Mouse (Mus musculus) MEL (cell line): ENCODE results near the gene Gm20388.

Experiments
- CTCF ChIP-seq, 3 experiments: IDR thresholded peaks in 2 of 3; conservative IDR thresholded peaks in 1 of 3; 2 replicates each; pipeline ENCODE4 v1.5.1; 2011 to 2012; ENCODE audit warnings: low read length in 3 of 3, low read depth in 2 of 3, mild to moderate bottlenecking in 2 of 3, improper control_type of control experiment in 1 of 3, inconsistent platforms in 1 of 3, mixed read lengths in 1 of 3, moderate library complexity in 1 of 3; ENCODE audit not compliant: control insufficient read depth in 1 of 3, insufficient read depth in 1 of 3, poor library complexity in 1 of 3, severe bottlenecking in 1 of 3
- ETS1 ChIP-seq: IDR thresholded peaks from 2 replicates; pipeline ENCODE4 v1.6.1; 2012; ENCODE audit warnings: low read depth, mild to moderate bottlenecking, inconsistent platforms, low read length, improper control_type of control experiment, moderate library complexity
- KAT2A ChIP-seq: conservative IDR thresholded peaks from 2 replicates; pipeline ENCODE4 v1.6.1; 2012; ENCODE audit warnings: low read depth, low read length, improper control_type of control experiment, inconsistent platforms
- MAX ChIP-seq: IDR thresholded peaks from 2 replicates; pipeline ENCODE4 v1.6.1; 2011; ENCODE audit warnings: low read length, improper control_type of control experiment
- MAZ ChIP-seq: IDR thresholded peaks from 2 replicates; pipeline ENCODE4 v1.6.1; 2012; ENCODE audit warnings: low read depth, mild to moderate bottlenecking, inconsistent platforms, low read length, improper control_type of control experiment
- POLR2A ChIP-seq, 2 experiments: IDR thresholded peaks; 2 replicates each; pipeline ENCODE4 v1.6.1; 2011 to 2012; ENCODE audit warnings: low read length in 2 of 2, mild to moderate bottlenecking in 2 of 2, control low read depth in 1 of 2, improper control_type of control experiment in 1 of 2, low read depth in 1 of 2, moderate library complexity in 1 of 2; ENCODE audit not compliant: control insufficient read depth in 1 of 2, insufficient read depth in 1 of 2, poor library complexity in 1 of 2
- POLR2AphosphoS2 ChIP-seq: IDR thresholded peaks from 2 replicates; pipeline ENCODE4 v1.6.1; 2011; ENCODE audit warnings: low read length, improper control_type of control experiment
- SIN3A ChIP-seq: IDR thresholded peaks from 2 replicates; pipeline ENCODE4 v1.6.1; 2012; ENCODE audit warnings: low read length, improper control_type of control experiment, inconsistent platforms
- ZNF384 ChIP-seq: IDR thresholded peaks from 2 replicates; pipeline ENCODE4 v1.6.1; 2012; ENCODE audit warnings: low read depth, mild to moderate bottlenecking, inconsistent platforms, low read length, improper control_type of control experiment

DNA sequence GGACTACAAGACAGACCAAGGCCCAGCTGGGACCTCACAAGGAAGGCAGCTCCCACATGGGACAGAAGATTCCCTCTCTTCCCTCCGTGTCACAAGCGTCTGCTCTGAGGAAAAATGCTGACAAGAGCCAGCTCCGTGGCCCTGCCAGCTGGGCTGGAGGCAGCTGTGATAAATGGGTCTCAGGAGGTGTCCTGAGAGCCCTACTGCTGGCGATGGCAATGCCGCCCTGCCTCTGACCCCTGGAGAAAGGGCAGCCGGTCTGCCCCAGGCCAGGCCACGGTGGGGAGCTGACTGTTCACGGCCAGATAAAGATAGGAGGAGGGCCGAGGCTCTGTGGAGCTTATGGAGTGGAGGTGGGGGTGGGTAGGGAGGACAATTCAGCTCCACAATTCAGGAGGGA lies 511.0 kb downstream of the Gm20388 start:
- TF ChIP-seq SIN3A (no peak), KAT2A (no peak), MAZ (no peak), ZNF384 (no peak), POLR2A (IDR thresholded peaks at IDR 0.05; ENCODE audit: control insufficient read depth in 1 of 2, insufficient read depth in 1 of 2, low read depth in 1 of 2, low read length in 2 of 2, poor library complexity in 1 of 2) (no peak), POLR2AphosphoS2 (no peak), CTCF (IDR thresholded peaks at IDR 0.05 in 2 of 3, conservative IDR thresholded peaks at IDR 0.05 in 1 of 3; ENCODE audit: control insufficient read depth in 1 of 3, insufficient read depth in 1 of 3, low read depth in 2 of 3, low read length in 3 of 3, poor library complexity in 1 of 3, severe bottlenecking in 1 of 3) (no peak), MAX (no peak), ETS1 (no peak)
